Mouse (Mus musculus) MEL (cell line): ENCODE data around the gene Pdcd4. TPM values are rescaled to one million over a fixed set of nuclear protein-coding genes. Genes with fewer than 3 reads are reported as not detected.

Source experiments
- DNase-seq: peaks from one replicate; pipeline ENCODE4 v3.0.0; 2011; ENCODE audit warnings: low read depth, low spot score
- H3K27ac ChIP-seq: 2 replicates; pipeline ENCODE4 v1.5.1; 2012; ENCODE audit warnings: low read depth, mild to moderate bottlenecking, control low read depth, low read length, moderate library complexity; ENCODE audit not compliant: control insufficient read depth
- H3K27me3 ChIP-seq, 2 experiments: fragments of 150-350 bp in 1 of 2; sonication (generic) in 1 of 2; 2 replicates each; pipeline ENCODE4 v1.6.1; 2012; ENCODE audit warnings: low read length in 2 of 2, mild to moderate bottlenecking in 2 of 2, improper control_type of control experiment in 1 of 2, moderate library complexity in 1 of 2; ENCODE audit not compliant: insufficient read depth in 2 of 2, control insufficient read depth in 1 of 2
- H3K36me3 ChIP-seq, 2 experiments: 2 replicates each; pipeline ENCODE4 v1.6.1; 2012 to 2014; ENCODE audit warnings: low read length in 2 of 2, improper control_type of control experiment in 1 of 2, inconsistent platforms in 1 of 2, mild to moderate bottlenecking in 1 of 2; ENCODE audit not compliant: insufficient read depth in 2 of 2, control insufficient read depth in 1 of 2
- H3K4me1 ChIP-seq, 2 experiments: fragments of 150-350 bp in 1 of 2; sonication (generic) in 1 of 2; 2 replicates each; pipeline ENCODE4 v1.6.1; 2012; ENCODE audit warnings: low read length in 2 of 2, improper control_type of control experiment in 1 of 2, mild to moderate bottlenecking in 1 of 2; ENCODE audit not compliant: insufficient read depth in 2 of 2, control insufficient read depth in 1 of 2
- H3K4me3 ChIP-seq, 2 experiments: fragments of 150-350 bp in 1 of 2; sonication (generic) in 1 of 2; 2 replicates each; pipeline ENCODE4 v1.5.1; 2012; ENCODE audit warnings: low read depth in 2 of 2, low read length in 2 of 2, mild to moderate bottlenecking in 2 of 2, moderate library complexity in 2 of 2, control low read depth in 1 of 2, improper control_type of control experiment in 1 of 2; ENCODE audit not compliant: control insufficient read depth in 1 of 2, insufficient read depth in 1 of 2
- H3K79me2 ChIP-seq: 2 replicates; pipeline ENCODE4 v1.6.1; 2012; ENCODE audit warnings: mild to moderate bottlenecking, low read length, moderate library complexity; ENCODE audit not compliant: control insufficient read depth, poor library complexity, insufficient read depth
- H3K9ac ChIP-seq: 2 replicates; pipeline ENCODE4 v1.6.1; 2012; ENCODE audit warnings: low read depth, mild to moderate bottlenecking, control low read depth, low read length, moderate library complexity; ENCODE audit not compliant: control insufficient read depth, poor library complexity, severe bottlenecking
- H3K9me3 ChIP-seq: fragments of 150-350 bp; sonication (generic); replicated peaks from 2 replicates; pipeline ENCODE4 v1.6.1; 2012; ENCODE audit warnings: mild to moderate bottlenecking, low read length, improper control_type of control experiment, moderate library complexity; ENCODE audit not compliant: insufficient read depth
- BHLHE40 ChIP-seq: IDR thresholded peaks from 2 replicates; pipeline ENCODE4 v1.6.1; 2012; ENCODE audit warnings: low read depth, mild to moderate bottlenecking, inconsistent platforms, low read length, improper control_type of control experiment, borderline replicate concordance
- CHD1 ChIP-seq: IDR thresholded peaks from 2 replicates; pipeline ENCODE4 v1.6.1; 2012; ENCODE audit warnings: low read depth, mild to moderate bottlenecking, inconsistent platforms, low read length, improper control_type of control experiment
- CTCF ChIP-seq, 3 experiments: IDR thresholded peaks in 2 of 3; conservative IDR thresholded peaks in 1 of 3; 2 replicates each; pipeline ENCODE4 v1.5.1; 2011 to 2012; ENCODE audit warnings: low read length in 3 of 3, low read depth in 2 of 3, mild to moderate bottlenecking in 2 of 3, improper control_type of control experiment in 1 of 3, inconsistent platforms in 1 of 3, mixed read lengths in 1 of 3, moderate library complexity in 1 of 3; ENCODE audit not compliant: control insufficient read depth in 1 of 3, insufficient read depth in 1 of 3, poor library complexity in 1 of 3, severe bottlenecking in 1 of 3
- E2F4 ChIP-seq: IDR thresholded peaks from 2 replicates; pipeline ENCODE4 v1.6.1; 2011; ENCODE audit warnings: low read depth, low read length, improper control_type of control experiment, borderline replicate concordance
- ELF1 ChIP-seq: IDR thresholded peaks from 2 replicates; pipeline ENCODE4 v1.6.1; 2014; ENCODE audit warnings: low read depth, mild to moderate bottlenecking, inconsistent platforms, low read length, improper control_type of control experiment, moderate library complexity
- EP300 ChIP-seq, 2 experiments: IDR thresholded peaks; 2 replicates each; pipeline ENCODE4 v1.6.1; 2011; ENCODE audit warnings: improper control_type of control experiment in 2 of 2, low read length in 2 of 2, low read depth in 1 of 2, mild to moderate bottlenecking in 1 of 2
- ETS1 ChIP-seq: IDR thresholded peaks from 2 replicates; pipeline ENCODE4 v1.6.1; 2012; ENCODE audit warnings: low read depth, mild to moderate bottlenecking, inconsistent platforms, low read length, improper control_type of control experiment, moderate library complexity
- JUND ChIP-seq: IDR thresholded peaks from 2 replicates; pipeline ENCODE4 v1.6.1; 2011; ENCODE audit warnings: low read depth, mild to moderate bottlenecking, improper control_type of control experiment, low read length
- KAT2A ChIP-seq: conservative IDR thresholded peaks from 2 replicates; pipeline ENCODE4 v1.6.1; 2012; ENCODE audit warnings: low read depth, low read length, improper control_type of control experiment, inconsistent platforms
- MAX ChIP-seq: IDR thresholded peaks from 2 replicates; pipeline ENCODE4 v1.6.1; 2011; ENCODE audit warnings: low read length, improper control_type of control experiment
- MAZ ChIP-seq: IDR thresholded peaks from 2 replicates; pipeline ENCODE4 v1.6.1; 2012; ENCODE audit warnings: low read depth, mild to moderate bottlenecking, inconsistent platforms, low read length, improper control_type of control experiment
- MEF2A ChIP-seq: IDR thresholded peaks from 2 replicates; pipeline ENCODE4 v1.6.1; 2014; ENCODE audit warnings: low read depth, mild to moderate bottlenecking, inconsistent platforms, low read length, improper control_type of control experiment; ENCODE audit not compliant: poor library complexity, insufficient replicate concordance, severe bottlenecking; ENCODE audit errors: extremely low read depth
- MXI1 ChIP-seq: IDR thresholded peaks from 2 replicates; pipeline ENCODE4 v1.6.1; 2011; ENCODE audit warnings: mild to moderate bottlenecking, low read depth, low read length, improper control_type of control experiment
- NRF1 ChIP-seq: IDR thresholded peaks from 2 replicates; pipeline ENCODE4 v1.6.1; 2014; ENCODE audit warnings: low read depth, mild to moderate bottlenecking, inconsistent platforms, low read length, improper control_type of control experiment, moderate library complexity; ENCODE audit not compliant: poor library complexity, insufficient read depth, severe bottlenecking
- POLR2AphosphoS2 ChIP-seq: IDR thresholded peaks from 2 replicates; pipeline ENCODE4 v1.6.1; 2011; ENCODE audit warnings: low read length, improper control_type of control experiment
- POLR2AphosphoS5 ChIP-seq: IDR thresholded peaks from 2 replicates; pipeline ENCODE4 v1.6.1; 2012; ENCODE audit warnings: low read depth, borderline replicate concordance, mild to moderate bottlenecking, inconsistent platforms, low read length, moderate library complexity, mixed read lengths
- RAD21 ChIP-seq: IDR thresholded peaks from 2 replicates; pipeline ENCODE4 v1.6.1; 2011; ENCODE audit warnings: mild to moderate bottlenecking, low read depth, low read length, improper control_type of control experiment
- RCOR1 ChIP-seq: IDR thresholded peaks from 2 replicates; pipeline ENCODE4 v1.6.1; 2012; ENCODE audit warnings: low read depth, mild to moderate bottlenecking, inconsistent platforms, low read length, improper control_type of control experiment
- SMC3 ChIP-seq: IDR thresholded peaks from 2 replicates; pipeline ENCODE4 v1.6.1; 2011; ENCODE audit warnings: low read depth, low read length, improper control_type of control experiment
- TAL1 ChIP-seq: IDR thresholded peaks from 2 replicates; pipeline ENCODE4 v1.6.1; 2012; ENCODE audit warnings: mild to moderate bottlenecking, inconsistent platforms, low read length, moderate library complexity, mixed read lengths
- TBP ChIP-seq: IDR thresholded peaks from 2 replicates; pipeline ENCODE4 v1.8.0; 2011; ENCODE audit warnings: low read depth, low read length, improper control_type of control experiment
- USF1 ChIP-seq: IDR thresholded peaks from 2 replicates; pipeline ENCODE4 v1.6.1; 2014; ENCODE audit warnings: low read depth, mild to moderate bottlenecking, inconsistent platforms, low read length, improper control_type of control experiment, moderate library complexity
- ZMIZ1 ChIP-seq: IDR thresholded peaks from 2 replicates; pipeline ENCODE4 v1.6.1; 2012; ENCODE audit warnings: low read depth, mild to moderate bottlenecking, inconsistent platforms, low read length, improper control_type of control experiment, moderate library complexity
- ZNF384 ChIP-seq: IDR thresholded peaks from 2 replicates; pipeline ENCODE4 v1.6.1; 2012; ENCODE audit warnings: low read depth, mild to moderate bottlenecking, inconsistent platforms, low read length, improper control_type of control experiment
- polyA plus RNA-seq, 2 experiments: library from polyadenylated mRNA; stranded (reverse) in 1 of 2; unstranded in 1 of 2; fragments of >175 nt in 1 of 2; fragments of >200 nt in 1 of 2; gene quantifications; 2 replicates each; pipeline versions ENCODE4 v1.2.1 to v1.2.4; 2012; ENCODE audit warnings: low replicate concordance in 2 of 2, low read depth in 1 of 2; ENCODE audit not compliant: insufficient read length in 2 of 2, insufficient read depth in 1 of 2, missing spikeins in 1 of 2
- total RNA-seq: library from RNA; depleted of rRNA; stranded (reverse); fragments of 300-350 nt; gene quantifications from 2 replicates; pipeline ENCODE4 v1.2.3, GENCODE M21; 2012

The Pdcd4 gene
- total and polyA plus RNA-seq, 3 experiments, result 30.0 to 37.6 TPM; not detected in 1

GRCm38 (mm10) chr19:53859593-53859992, 32.4 kb upstream of the Pdcd4 start:
- no peaks in the 10 kb centered on the region for H3K27me3 ChIP-seq
- no peaks in the 10 kb centered on the region for H3K79me2 ChIP-seq
- H3K36me3 ChIP-seq, result no peaks in the 10 kb centered on the region; a peak in 1 of 4 replicates
- TF ChIP-seq RAD21 (no peak), MAZ (no peak), ETS1 (no peak), MXI1 (no peak), CHD1 (no peak), TBP (no peak), ELF1 (no peak), RCOR1 (no peak), E2F4 (no peak), POLR2AphosphoS2 (no peak), EP300 (IDR thresholded peaks at IDR 0.05; ENCODE audit: low read depth in 1 of 2, low read length in 2 of 2) (no peak), JUND (no peak), KAT2A (no peak), ZNF384 (no peak), TAL1 (no peak), CTCF (IDR thresholded peaks at IDR 0.05 in 2 of 3, conservative IDR thresholded peaks at IDR 0.05 in 1 of 3; ENCODE audit: control insufficient read depth in 1 of 3, insufficient read depth in 1 of 3, low read depth in 2 of 3, low read length in 3 of 3, poor library complexity in 1 of 3, severe bottlenecking in 1 of 3) (no peak)
- H3K9me3 ChIP-seq, result no peaks in the 10 kb centered on the region
- H3K27ac ChIP-seq, result no peak overlapping the region
- no peak overlapping the region for H3K4me3 ChIP-seq
- H3K4me1 ChIP-seq, result no peaks in the 10 kb centered on the region
- no peak overlapping the region for H3K9ac ChIP-seq
- no peak for DNase-seq

DNA sequence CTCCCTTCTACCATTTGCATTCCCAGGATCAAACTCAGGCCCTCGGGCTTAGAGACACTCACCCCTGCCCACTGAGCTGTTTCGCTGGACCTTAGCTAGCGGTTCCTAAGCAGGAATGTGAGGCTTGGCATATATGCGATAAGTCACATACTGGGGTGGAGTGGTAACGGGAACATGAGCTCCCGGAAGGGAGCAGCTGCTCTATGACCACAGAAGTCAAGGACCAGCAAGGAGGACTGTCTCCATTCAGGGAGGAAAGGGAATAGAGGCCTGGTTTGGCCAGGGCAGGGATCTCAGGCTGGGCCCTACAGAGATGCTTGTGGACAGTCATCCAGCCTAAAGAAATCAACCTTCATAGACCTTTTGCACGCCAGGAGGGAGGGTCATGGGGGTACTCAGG, 30.7 kb upstream of the Pdcd4 start:
- Histone ChIP-seq H3K4me1 (no peaks in the 10 kb centered on the region), H3K36me3 (no peaks in the 10 kb centered on the region; a peak in 1 of 4 replicates), H3K9ac (no peak overlapping the region), H3K4me3 (no peak overlapping the region), H3K9me3 (no peaks in the 10 kb centered on the region), H3K27ac (no peak overlapping the region), H3K27me3 (no peaks in the 10 kb centered on the region), H3K79me2 (no peaks in the 10 kb centered on the region)
- TF ChIP-seq SMC3, result no peak
- TF ChIP-seq MAX, result no peak
- no peak for TF ChIP-seq POLR2AphosphoS2
- no peak for TF ChIP-seq USF1
- no peak for TF ChIP-seq ELF1
- TF ChIP-seq NRF1, result no peak
- TF ChIP-seq MXI1, result no peak
- TF ChIP-seq RAD21, result no peak
- no peak for TF ChIP-seq EP300 (IDR thresholded peaks at IDR 0.05; ENCODE audit: low read depth in 1 of 2, low read length in 2 of 2)
- TF ChIP-seq TAL1, result no peak
- TF ChIP-seq ZMIZ1, result no peak
- no peak for TF ChIP-seq ETS1
- no peak for TF ChIP-seq TBP
- no peak for TF ChIP-seq MEF2A
- no peak for TF ChIP-seq POLR2AphosphoS5
- TF ChIP-seq RCOR1, result no peak
- TF ChIP-seq BHLHE40, result no peak
- DNase-seq, result no peak
